Mouse (Mus musculus): ENCODE data around the gene Ccdc22.

The Ccdc22 gene

GRCm38 (mm10) chrX:7573176-7574086 is 31.9 kb downstream of the Ccdc22 start, which contains the start of gene Foxp3:
Foxp3 (plus strand) TSS chrX:7573644.
- no peak for DNase-seq (ENCODE audit: low read depth, low spot score)

- no peak for DNase-seq (ENCODE audit: low read depth, low spot score)
These were observed 32.9 kb downstream of the Ccdc22 start for GRCm38 (mm10) chrX:7572466-7572865.

- DNase-seq (ENCODE audit: low read depth, low spot score) = no peak
These were observed 33.7 kb downstream of the Ccdc22 start for GRCm38 (mm10) chrX:7571565-7572136.

GRCm38 (mm10) chrX:7570481-7571175 is 34.7 kb downstream of the Ccdc22 start:
- no peak for DNase-seq (ENCODE audit: low read depth, low spot score)

DNA sequence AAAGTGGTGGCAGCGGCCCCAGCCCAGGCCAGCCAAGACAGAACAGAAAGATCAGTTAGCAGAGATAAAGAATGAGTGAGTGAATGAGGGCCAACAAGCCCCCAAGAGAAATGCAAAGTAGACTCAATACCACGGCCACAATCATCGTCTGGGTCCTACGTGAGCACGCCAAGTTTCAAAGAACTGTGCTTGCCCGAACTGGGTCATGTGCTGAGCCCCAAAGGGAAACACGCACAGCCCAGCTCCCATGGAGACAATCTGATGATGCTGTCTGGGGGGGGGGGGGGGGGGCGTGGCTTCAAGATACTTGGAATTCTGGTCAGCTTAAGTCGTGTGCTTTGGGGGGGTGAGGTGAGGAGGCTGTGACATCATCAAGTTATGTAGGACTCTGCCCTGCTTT is 37.8 kb downstream of the Ccdc22 start:
- no peak for DNase-seq (ENCODE audit: low read depth, low spot score)

DNA sequence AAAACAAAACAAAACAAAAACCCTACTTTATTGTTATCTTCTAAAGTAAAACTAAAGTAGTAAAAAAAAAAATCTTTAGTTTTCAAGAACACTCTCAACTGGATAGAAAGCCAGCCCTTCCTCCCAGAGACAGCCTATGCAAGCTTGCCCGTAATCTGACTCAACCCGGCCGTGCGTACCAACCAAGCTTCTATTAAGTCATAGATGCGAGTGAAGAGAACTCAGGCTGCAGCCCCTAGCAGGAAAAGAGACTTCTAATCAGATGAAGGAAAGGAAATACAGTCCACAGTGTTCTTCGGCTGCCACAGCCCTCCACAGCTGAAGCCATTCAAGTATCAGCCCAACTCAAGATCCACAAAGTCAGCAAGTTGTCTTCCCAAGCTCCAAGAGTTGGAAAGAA is 39.0 kb downstream of the Ccdc22 start:
- DNase-seq (ENCODE audit: low read depth, low spot score) = no peak

- DNase-seq (ENCODE audit: low read depth, low spot score) = no peak
These were observed 42.2 kb downstream of the Ccdc22 start for GRCm38 (mm10) chrX:7563076-7563475.

GRCm38 (mm10) chrX:7553474-7553873 is 51.8 kb downstream of the Ccdc22 start:
- DNase-seq (ENCODE audit: low read depth, low spot score) = peak; percentile 13

Data from telencephalon, adult 2 months (tissue).